Mouse (Mus musculus) bone marrow macrophage, adult 2 months (primary cell): Measurements from ENCODE around the gene Sipa1l2. TPM values are rescaled to one million over a fixed set of nuclear protein-coding genes. Genes with fewer than 3 reads are reported as not detected.

ENCODE experiments used
- H3K27ac ChIP-seq: 2 replicates; pipeline ENCODE4 v1.5.1; 2012; ENCODE audit warnings: low read depth, low read length; ENCODE audit not compliant: insufficient read depth
- H3K4me1 ChIP-seq: 2 replicates; pipeline ENCODE4 v1.6.1; 2012; ENCODE audit warnings: low read length; ENCODE audit not compliant: control insufficient read depth, insufficient read depth
- H3K4me3 ChIP-seq: 2 replicates; pipeline ENCODE4 v1.5.1; 2012; ENCODE audit warnings: mild to moderate bottlenecking, low read length, moderate library complexity; ENCODE audit not compliant: insufficient read depth
- CTCF ChIP-seq: IDR thresholded peaks from 2 replicates; pipeline ENCODE4 v1.5.1; 2012; ENCODE audit warnings: low read depth, mild to moderate bottlenecking, low read length, moderate library complexity
- POLR2A ChIP-seq: IDR thresholded peaks from 2 replicates; pipeline ENCODE4 v1.6.1; 2012; ENCODE audit warnings: mild to moderate bottlenecking, low read depth, low read length, borderline replicate concordance
- polyA plus RNA-seq: library from polyadenylated mRNA; stranded (reverse); fragments of >200 nt; gene quantifications from 2 replicates; pipeline ENCODE4 v1.2.4, GENCODE M21; 2012; ENCODE audit not compliant: missing spikeins, insufficient read depth, insufficient read length

Sipa1l2 gene
- polyA plus RNA-seq, 1 experiment: 9.1 TPM

DNA sequence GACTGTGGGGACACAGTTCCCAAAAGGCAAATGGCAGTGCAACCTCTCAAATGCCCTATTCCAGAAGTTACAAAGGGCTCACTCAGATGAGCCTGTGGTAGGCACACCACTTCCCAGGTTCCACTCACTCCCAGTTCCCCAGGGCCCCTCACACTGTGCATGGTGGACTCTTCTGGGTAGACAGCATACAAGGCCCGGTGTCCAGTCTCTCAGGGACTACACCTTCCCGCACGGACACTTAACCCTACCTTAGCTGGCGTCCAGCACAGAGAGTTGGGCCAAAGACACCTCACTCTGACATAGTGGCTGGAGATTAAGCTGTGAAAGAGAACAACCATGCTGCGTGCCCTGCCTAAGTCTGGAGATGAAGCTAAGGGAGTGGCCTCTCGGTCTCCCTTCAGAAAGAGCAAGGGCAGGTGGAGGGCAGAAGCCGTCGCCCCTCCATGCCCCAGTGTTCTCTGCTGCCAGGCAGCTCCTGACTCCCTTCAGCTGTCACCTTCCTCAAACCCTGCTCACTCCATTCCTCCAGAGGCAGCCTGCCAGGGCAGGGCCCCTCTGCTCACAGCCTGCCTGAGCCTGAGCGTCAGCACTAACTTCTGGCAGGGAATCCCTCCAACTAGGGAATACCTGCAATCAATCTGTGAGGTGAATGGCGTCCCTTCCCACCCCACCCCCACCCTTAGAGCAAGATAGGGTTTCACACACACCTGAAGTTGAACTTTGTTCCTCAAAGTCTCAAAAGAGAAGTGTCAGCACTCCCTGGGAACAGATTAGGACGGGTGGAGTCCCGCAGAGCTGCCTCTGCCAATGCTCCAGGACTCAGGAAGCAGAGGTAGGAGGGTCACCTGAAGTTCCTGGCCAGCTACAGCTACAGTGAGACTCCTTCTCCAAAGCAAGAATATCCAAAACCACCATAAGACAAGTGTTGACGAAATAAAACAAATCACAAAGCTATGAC is 30.3 kb downstream of the Sipa1l2 start:
- Histone ChIP-seq H3K27ac (no peak overlapping the region), H3K4me3 (no peak overlapping the region), H3K4me1 (peaks cover 29% of the 10 kb centered on the region)
- TF ChIP-seq CTCF (no peak), POLR2A (no peak)

DNA sequence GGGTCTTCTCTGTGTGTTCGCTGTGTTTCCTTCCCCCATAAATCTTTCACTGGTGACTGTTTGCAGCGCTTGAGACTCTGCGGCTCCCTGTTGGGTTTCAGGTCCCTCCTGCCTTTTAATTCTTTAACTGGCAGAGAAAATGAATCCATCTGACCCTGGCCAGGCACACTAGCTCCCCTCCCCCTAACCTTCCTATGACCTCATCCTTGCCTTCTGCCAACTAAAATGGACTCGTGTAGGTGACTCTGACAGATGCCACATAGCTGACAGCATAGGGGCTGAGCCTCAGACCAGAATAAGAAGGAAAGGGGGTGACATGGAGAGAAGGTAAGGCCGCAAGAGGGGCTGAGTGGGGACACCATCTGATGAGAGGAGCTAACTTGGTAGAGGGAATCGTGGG is 31.3 kb downstream of the Sipa1l2 start:
- no peak overlapping the region for H3K27ac ChIP-seq
- TF ChIP-seq POLR2A (no peak), CTCF (no peak)

DNA sequence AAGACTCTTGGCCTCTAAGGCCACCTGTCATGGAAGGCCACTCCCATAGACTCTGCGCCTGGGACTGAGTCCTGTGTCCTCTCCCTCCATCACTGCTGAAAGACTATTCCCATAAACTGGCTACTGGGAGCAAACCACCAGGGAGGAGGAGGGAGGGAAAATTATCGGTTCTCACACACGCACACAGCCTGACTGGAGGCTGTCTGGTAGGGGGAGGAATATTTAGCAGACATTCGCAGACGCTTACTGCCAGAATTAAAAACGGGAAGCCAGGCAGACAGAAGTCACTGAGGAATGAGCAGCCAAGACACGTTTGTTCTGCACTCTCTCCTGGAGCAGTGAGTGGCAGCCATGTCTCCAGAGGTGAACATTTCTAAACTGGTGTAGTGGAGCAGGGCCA is 35.9 kb downstream of the Sipa1l2 start:
- peaks cover 55% of the 10 kb centered on the region for H3K4me1 ChIP-seq
- H3K27ac ChIP-seq: no peak overlapping the region
- no peak overlapping the region for H3K4me3 ChIP-seq
- TF ChIP-seq CTCF (no peak), POLR2A (no peak)

More for the DNA sequence above, 31.3 kb downstream of the Sipa1l2 start:
- Histone ChIP-seq H3K4me1 (peaks cover 31% of the 10 kb centered on the region), H3K4me3 (no peak overlapping the region)

DNA sequence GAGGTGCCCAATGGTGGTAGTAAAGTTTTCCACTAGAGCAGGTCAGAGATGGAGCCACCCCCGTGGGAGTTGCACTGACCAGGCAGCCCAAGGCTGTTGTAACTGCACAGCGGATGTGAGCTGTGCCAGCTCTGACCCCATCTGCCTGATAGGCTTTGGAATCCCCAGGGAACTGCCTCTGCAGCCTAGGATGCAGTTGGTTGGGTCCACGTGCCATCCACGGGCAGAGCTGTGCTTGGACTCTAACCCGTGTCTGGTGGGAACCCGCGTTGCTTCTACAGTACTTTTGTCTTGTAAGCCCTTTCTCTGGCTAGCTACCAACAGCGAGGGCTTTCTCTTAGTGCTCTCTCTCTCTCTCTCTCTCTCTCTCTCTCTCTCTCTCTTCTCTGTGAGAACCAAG is 36.7 kb downstream of the Sipa1l2 start:
- TF ChIP-seq POLR2A: no peak
- TF ChIP-seq CTCF: no peak
- Histone ChIP-seq H3K4me1 (peaks cover 61% of the 10 kb centered on the region), H3K4me3 (no peak overlapping the region), H3K27ac (no peak overlapping the region)

DNA sequence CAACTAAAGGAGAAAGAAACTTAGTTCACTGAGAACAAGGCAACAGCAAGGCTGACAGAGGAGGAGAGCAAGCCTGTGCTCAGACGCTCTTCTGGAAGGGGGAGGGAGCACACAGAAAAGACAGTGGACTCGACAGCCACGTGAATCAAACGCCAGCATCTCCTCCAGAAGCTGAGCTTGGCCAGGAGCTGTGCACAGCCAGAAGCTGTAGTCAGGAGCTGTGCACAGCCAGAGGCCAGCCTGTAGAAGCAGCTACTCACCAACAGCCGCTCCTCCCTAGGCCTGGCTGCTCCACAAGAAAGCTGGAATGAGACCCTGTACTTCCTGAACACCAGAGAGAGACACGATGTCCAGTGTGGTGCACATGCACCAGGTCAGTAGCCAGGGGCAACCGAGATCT is 37.4 kb downstream of the Sipa1l2 start:
- H3K27ac ChIP-seq: peak overlapping the region; percentile 72

DNA sequence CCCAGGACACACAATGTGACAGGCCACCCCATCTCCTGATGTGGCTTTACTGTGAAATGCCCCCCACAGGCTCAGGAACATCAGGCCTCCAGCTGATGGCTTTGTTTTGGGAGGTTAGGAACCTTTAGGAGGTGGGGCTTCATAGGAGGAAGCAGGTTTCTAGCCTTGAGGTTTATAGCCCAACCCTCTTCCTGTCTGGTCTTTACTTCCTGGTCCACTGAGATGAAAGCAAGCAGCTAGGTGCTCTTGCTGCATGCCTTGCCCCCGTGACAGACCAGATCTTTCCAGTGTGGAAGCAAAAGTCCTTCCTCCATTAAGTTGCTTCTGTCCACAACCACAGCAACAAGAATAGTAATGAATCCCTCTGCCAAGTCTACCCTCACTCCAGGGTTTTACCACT is 38.0 kb downstream of the Sipa1l2 start:
- H3K4me3 ChIP-seq: no peak overlapping the region
- peaks cover 73% of the 10 kb centered on the region for H3K4me1 ChIP-seq
- TF ChIP-seq POLR2A: no peak
- no peak for TF ChIP-seq CTCF
- H3K27ac ChIP-seq: peak overlapping the region; percentile 72

More for the DNA sequence above, 37.4 kb downstream of the Sipa1l2 start:
- Histone ChIP-seq H3K4me1 (peaks cover 68% of the 10 kb centered on the region), H3K4me3 (no peak overlapping the region)
- no peak for TF ChIP-seq POLR2A
- no peak for TF ChIP-seq CTCF

DNA sequence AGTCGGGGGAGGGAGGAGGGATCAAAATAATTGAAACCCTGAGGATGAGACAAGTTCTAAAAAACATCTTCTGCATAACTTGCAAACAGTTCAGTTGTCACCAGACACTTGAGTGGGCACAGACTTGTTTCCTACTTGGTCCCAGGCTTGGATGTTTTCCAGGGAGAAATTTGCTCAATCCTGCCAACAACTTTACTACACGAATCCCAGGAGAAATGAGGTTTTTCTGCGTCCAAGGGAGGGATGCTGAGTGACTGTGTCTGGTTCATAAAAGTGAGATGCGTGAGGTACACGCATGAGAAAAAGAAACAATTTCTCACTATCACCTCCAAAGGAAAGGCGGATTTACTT is 38.5 kb downstream of the Sipa1l2 start:
- H3K4me1 ChIP-seq: peaks cover 79% of the 10 kb centered on the region
- H3K27ac ChIP-seq: no peak overlapping the region
- H3K4me3 ChIP-seq: no peak overlapping the region
- no peak for TF ChIP-seq CTCF
- no peak for TF ChIP-seq POLR2A

DNA sequence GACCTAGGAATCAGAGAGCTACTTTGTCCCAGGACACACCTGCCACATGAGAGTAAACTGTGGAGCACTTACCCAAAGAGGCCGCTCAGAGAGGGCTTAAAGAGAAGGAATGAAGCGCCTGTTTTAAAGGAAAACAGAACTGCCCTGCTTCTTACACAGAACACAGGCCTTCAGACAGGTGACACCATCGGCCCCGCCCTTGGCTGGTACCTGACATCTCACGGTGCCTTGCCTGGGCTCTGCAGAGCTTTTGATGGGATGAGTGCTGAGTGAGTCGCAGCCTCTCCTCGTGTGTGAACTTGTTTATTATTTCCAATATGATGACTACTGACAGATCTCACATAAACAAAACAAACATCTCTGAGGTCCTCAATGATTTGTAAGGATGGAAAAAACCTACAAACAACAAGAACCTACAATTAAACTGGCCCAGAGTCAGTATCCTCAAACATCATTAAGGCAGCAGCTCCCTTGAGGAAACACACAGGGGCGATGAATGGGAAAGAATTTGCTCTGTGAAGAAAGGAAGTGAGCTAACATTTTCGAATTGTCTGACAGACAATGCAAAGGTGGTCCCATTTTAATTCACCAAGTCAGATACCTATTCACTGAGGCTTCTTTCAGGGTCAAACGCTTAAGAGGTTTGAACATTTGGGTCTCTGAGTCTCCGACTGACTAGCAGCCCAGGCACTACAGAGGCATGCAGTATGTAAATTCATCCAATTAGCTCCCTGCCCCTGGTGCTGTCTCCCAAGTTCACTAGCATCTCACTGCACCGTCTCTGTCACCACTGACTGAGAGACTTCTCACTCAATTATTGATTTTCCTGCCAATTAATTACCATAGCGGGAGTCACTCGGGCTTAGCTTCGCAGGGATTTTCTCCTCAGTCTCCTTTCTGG is 39.2 kb downstream of the Sipa1l2 start:
- H3K4me3 ChIP-seq: no peak overlapping the region
- H3K27ac ChIP-seq: no peak overlapping the region
- H3K4me1 ChIP-seq: peaks cover 84% of the 10 kb centered on the region
- no peak for TF ChIP-seq POLR2A
- no peak for TF ChIP-seq CTCF

DNA sequence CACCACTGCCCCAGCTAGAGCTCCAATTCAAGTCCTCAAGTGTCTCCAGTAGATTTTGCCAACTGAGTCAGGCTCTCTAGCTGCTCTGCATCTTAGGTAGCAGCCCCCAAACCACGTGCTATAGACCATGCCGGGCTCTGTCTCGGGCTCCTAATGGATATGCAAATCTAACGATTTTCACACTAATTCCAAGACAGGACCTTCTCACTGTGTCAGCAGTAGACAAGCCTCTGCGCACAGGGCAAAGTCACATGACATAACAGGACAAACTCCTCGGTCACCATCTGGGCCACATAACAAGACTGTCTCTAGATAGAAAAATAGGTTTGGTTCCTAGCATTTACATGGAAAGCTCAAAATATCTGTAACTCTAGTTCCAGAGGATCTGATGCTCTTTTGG is 40.6 kb downstream of the Sipa1l2 start:
- 0 out of 2 replicates have a peak overlapping the region, but pooled peaks have one; percentile 66 for H3K27ac ChIP-seq
- TF ChIP-seq POLR2A (no peak), CTCF (no peak)
- peaks cover 89% of the 10 kb centered on the region for H3K4me1 ChIP-seq
- no peak overlapping the region for H3K4me3 ChIP-seq
